Mouse (Mus musculus): ENCODE measurements around the gene Usp36. TPM values are rescaled to one million over a fixed set of nuclear protein-coding genes. Genes with fewer than 3 reads are reported as not detected.

Gene Usp36
- total RNA-seq, 1 experiment from 2014 or later, result 25.0 TPM

DNA sequence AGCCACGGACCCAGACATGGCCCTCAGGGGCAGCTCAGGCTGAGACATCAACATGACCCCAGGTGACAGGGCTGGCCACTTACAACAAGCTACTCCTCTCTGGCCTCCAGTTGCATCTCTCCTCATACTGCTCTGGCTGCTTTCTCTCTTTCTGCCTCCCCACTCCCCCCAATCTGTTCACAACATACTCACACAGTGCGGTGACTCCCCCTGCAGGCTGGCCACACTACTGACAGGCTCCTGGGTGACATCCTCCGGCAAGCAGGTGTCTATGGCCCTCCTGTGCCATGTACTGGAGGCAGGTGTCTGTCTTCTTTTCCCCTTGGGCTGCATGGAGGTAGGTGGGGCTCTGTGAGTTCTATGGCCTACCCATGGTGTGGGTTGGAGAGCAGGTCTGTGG, 7.9 kb upstream of the Usp36 start:
- DNase-seq, result no peak

DNA sequence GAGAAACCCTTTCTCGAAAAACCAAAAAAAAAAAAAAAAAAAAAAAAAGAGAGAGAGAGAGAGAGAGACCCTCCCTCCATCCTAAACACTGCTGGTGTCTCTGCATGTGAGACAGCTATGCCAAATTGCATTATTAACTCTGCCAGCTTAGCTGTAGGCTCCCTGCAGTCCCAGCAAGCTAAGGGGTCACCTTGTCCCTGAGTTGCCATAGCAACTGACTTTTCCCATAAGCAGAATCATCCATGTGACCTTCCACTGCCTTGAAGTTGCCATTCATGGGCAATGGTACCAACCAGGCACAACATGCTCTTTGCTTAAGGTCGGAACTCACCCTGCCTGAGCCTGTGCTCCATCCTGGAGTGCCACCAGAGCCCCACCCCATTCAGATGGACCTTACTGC, 5.0 kb upstream of the Usp36 start:
- DNase-seq, result no peak

DNA sequence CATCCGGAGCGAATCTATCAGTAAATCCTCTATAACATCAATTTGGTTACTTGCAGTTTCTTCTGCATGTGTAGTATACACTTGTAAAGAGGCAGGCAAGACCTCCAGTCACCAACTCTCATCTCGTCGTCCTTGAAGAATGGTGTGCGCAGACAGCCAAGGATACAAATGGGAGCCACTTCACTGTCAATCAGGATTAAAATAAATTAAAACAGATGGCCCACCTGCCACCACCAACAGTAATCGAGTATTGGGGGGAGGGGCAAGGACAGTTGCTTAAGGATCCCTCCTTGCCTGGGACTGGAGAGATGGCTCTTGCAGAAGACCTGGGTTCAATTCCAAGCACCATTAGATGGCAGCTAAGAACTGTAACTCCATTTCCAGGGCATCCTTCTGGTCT, 2.6 kb upstream of the Usp36 start:
- DNase-seq, result no peak

DNA sequence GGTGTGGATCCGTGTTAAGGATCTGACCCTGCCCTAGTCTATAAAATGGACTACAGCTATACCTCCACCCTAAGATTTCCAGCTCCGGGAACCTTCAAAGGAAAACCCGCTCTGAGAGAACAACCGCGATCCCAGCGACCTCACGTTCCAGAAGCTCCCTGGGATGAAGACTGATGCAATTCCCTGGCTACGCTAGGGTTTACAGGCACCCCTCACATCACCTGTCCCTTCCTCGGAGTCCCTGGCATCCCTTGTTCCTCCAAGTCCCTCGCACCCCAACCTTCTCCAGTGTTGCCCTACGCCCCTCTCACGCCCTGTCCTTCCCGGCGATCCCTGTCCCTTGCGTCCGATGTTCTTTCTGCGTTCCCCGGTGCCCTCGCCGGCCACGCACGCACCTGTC, 482 bp downstream of the Usp36 start:
- no peak for DNase-seq

DNA sequence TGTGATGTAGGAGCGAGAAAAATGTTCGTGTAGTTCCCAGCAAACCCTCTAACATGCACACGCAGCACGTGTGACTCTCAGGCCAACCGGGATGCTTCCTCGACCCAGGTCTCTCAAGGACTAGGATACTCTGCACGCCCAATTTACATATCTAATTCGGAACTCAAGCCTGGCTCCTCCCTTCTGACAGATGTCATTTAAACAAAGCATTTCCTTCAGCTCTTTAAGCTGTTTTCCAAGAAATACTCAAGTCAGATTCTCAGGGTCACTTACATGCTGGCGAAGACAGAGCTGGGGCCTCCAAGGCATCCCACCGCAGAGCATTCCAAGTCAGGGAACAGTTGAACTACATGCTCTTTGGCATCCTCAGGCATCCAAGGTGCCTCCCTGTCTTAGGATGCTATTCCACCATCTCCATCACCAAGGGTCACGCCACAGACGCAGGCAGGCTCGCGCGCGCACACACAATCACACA, 970 bp downstream of the Usp36 start:
- DNase-seq, result no peak

DNA sequence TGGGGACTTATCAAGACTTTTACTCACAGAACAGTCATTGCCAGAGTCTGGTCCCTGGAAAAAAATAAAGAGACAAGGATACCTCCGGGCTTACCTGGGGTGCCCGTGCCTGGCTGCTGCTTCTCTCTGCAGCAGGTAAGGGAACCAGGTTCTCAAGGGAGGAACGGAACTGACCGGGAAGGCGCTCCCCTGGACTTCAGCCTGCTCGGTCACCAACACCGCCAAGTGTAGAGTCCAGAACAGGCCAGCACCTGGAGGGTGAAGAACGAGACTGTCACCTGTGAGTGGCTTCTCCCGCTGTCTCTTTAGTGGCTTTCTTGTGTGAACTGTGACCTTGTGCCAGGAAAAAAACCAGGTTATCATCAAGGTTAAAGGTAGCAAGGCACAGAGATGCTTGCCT, 2.5 kb downstream of the Usp36 start:
- no peak for DNase-seq

DNA sequence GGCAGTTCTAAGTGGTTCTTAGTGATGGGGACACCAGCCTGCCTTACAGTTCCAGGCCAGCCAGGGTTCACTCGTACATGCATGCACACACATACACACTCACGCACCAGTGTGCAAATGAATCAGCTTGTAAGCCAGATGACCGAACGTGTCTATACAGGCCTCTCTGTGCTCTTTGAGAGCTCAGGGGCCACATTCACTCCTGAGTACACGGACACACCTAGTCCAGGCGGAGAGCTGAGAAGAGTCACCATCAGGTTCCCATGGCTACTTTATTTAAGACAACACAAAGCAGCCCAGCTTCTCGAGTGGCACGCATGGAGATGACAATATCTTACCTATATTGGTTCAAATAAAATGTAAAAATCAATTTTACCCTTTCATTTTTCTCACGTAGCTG, 3.6 kb downstream of the Usp36 start:
- DNase-seq, result no peak

DNA sequence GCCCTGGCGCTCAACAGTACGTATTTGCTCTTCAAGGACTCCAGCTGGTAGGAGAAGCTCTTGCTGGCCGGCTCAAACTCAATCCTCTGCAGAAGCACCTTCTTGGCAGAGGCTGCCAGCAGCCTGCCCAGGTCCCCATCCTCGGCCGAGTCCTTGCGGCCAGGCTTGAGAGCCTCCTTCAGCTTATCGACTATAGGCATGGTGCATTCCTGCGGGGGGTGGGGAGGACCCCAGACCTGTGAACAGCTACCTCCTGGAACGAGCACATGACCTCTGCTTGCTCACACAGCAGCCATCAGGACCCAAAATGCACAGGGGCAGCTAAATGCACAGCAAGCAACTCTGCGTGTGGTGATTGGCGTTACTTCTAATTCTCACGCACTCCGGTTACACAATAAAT, 4.3 kb downstream of the Usp36 start:
- no peak for DNase-seq

DNA sequence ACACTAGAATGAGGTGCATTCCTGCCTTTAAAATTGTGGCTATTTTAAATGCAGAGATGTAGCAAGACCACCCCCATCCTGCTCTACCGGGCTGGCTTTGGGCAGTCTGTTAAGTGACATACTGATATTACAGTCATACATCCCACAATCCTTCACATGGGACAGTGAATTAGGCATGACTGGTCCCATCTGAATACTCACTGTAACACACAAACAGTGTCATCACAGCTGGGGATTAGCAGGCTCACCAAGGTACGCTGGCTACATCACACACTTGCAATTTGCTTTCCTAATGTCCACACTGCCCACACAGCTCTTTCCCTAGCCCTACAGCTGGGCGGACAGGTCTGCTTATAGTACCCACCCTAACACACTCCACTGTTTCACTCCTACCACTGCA, 9.8 kb downstream of the Usp36 start:
- no peak for DNase-seq

DNA sequence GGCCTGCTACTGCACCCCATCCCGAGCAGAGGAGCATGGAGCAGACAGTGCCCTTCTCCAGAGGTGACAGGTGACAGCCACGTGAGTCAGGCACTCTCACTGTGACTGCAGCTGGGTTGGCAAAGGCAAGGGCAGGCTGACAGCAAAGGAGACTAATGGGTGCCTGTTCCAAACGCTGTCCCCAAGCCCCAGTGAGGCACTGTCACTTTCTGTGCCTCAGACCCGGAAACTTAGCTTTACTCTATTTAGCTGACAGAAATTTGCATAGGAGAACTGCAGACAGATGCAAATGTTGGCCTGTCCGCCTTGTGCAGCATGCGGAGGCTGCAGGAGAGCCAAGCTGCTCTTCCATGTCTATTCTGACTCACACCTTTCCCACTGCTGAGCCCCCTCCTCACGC, 13.7 kb downstream of the Usp36 start:
- DNase-seq, result no peak

DNA sequence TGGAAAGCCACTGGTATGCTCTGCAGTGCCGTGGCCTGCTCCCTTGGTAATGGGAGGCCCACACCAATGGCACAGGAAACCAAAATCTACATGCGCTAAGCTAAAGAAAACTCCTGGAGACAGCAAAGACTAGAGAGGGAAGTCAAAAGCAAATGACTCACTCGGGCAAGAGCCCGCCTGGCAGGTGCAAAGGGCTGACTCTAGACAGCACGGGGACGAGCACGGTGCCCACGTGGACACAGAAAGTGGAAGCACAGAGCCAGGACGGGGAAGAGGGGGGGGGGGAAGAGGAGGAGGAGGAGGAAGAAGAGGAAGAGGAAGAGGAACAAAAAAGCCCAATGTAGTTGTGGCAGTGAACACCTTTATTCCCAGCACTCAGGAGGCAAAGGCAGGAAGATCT, 15.0 kb downstream of the Usp36 start:
- DNase-seq, result no peak

DNA sequence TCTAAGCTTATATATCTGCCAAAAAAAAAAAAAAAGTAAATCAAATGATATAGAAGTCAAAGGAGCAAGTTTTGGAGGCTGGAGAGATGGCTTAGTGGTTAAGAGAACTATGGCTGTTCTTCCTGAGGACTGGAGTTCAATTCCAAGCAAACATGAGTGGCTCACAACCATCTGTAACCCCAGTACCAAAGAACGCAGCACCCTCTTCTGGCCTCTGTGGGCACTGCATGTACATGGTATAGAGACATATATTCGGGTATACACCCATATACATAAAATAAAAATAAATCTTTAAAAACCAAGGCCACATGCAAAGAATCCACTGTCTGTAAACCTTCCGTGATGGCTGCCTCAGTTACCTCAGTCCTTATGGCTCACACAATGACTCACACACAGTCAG, 20.2 kb downstream of the Usp36 start:
- peak; percentile 26 for DNase-seq

DNA sequence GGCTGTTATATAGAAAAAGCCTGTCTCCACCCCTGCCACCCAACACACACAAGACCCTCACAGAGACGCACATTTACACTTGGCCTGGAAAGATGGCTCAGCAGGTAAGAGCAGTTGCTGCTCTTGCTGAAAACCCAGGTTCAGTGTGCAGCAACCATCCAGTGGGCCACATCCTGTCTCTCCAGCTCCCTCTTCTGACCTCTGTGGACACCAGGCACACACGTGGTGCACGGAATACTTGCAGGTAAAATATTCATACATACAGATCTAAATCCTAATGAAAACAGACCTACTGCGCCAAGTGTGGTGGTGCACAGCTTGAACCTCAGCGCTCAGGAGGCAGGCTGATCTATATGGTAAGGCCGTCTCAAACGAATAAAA, 23.4 kb downstream of the Usp36 start:
- DNase-seq, result no peak

DNA sequence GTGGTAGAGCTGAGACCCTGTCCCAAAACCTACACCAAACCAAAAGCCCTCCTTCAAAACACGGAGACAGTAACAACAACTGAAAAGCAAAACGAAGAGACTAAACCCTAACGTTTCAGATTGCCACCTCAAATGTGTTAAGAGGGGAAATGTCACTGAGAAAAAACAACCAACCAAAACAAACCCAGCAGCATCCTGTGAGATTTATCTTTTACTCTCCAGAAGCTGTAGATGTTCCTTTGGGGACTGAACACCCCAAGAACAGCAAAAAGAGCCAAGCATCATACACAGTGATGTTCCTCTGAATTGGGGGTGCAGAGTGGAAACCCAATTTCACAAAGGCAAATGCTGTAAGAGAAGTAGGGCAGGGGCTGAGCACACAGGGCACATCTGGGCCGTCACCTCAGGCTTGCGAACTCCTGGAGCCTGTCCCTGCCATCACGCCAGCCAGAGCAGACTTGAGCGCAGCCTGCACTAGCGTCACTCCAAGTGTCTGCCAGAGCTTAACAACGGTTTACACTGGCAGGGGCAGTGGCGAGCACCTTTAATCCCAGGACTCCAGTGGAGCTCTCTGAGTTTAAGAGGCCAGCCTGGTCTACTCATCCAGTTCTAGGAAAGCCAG, 23.9 kb downstream of the Usp36 start:
- DNase-seq, result no peak

DNA sequence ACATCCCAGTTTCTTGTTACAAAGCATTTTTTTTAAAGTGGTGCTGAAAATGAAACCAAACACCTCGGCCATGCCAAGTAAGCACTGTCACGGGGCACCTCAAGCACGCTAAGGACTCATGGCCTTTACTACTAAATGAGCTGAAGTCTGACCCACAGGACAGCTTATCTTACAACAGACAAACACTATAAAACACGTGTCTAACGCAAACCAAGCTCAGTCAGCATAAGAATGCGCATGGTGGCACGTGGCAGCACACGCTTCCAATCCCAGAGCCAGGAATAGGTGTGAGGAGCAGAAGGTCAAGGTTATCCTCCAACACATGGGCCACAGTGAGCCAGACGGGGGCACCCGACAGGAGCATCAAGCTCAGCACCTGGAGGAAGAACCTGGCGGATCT, 24.4 kb downstream of the Usp36 start:
- DNase-seq, result peak; percentile 31

DNA sequence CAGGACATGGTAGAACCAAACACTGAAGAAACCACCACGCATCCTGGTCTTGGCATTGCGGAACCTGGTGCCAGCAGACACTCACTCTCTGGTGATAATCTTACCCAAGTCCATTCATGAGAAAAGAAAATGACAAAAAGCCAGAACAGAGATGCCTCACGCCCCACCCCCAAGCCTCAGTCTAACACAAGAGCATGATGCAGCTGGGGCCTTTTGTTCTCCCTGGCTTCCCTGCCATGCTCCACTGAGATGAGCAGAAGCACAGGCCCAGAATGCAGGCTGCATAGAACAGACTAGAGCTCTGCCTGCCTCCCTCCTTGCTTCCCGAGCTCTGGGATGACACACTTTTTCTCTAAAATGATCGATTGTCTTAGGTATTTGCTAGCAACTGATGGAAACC, 26.9 kb downstream of the Usp36 start:
- no peak for DNase-seq

DNA sequence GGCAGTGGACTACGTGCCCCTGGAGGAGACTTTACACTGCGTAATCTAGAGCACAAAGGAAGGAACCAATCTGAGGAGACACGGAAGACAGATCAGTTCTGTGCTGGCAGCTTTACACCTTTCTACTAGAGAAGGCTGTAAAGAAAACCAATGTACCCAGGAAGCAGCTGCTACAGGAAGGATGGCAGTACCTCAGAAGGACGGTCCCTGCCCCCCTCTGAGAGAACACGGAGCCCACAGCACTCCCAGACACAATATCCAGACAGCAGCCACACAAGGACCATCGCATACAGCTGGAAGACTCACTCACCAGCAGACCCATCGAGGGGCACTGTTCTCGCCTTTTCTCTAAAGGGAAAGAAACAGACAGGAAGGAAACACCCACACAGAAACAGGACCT, 30.0 kb downstream of the Usp36 start:
- DNase-seq, result no peak

DNA sequence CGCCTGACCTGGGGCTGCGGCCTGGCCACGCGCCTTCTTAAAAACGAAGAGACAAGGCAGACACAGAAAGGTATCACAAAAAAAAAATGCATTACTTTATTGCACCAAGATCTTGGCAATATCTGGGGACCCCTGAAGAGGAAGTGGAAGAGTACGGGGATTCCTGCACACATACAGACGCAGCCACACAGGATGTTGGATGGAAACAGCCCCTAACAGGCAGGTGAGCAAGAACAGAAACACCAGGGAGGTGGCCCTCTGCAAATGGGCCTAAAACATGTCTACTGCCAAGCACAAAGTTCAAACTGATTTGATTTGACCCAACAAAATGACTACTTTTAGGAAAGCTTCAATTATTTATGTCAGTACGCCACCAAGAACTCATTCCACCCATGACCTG, 30.5 kb downstream of the Usp36 start:
- DNase-seq, result no peak

DNA sequence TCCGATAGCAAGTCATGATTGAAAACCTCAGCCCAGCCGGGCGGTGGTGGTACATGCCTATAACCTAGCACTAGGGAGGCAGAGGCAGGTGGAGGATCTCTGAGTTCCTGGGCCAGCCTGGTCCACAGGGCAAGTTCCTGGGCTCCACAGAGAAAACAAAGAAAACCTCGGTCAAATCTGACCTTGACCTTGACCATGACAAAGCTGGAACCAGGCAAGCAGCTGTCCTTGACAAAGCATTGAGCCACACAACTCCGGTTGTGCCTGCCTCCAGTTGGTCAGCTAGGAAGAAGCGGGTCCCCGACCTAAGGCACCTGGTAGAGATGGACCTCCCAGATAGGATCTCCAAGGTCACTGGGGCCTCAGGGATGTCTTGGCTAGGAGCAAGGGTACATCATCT, 33.7 kb downstream of the Usp36 start:
- peak; percentile 34 for DNase-seq

DNA sequence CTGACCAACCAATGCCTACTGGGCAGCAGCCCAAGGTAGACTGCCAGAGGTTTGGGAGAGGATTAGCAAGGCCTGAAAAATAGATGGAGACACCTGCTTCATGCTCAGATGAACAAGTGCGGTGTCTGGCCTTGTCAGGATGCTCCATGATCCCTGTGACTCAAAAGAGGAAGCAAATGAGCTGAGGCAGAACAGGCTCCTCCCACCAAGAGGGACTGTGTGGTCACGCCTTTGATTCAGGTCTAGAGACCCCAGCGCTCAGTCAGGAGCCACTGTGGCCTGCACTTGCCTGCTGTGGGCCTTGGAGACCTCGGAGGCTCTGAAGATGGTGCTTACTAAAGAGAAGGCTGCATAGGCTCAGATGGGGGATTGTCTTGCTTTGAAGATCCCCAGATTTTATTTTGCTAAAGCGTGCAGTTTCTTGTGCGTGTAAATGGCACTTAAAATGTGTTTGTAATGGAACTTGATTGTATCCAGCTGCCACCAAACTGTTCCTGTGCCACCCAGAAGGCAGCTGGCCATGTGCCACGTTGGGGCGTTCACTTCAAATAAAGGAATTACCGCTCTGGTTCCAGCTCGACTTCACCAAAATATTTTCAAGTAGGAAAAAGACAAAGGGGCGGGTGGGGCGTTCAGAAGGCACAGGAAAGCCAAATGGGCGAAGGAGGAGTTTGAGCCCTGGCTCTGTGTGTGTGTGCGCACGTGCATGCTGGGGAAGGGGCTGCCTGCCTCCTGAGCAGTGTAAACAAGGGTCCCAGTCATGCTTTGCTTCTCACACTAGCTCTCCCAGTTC, 35.7 kb downstream of the Usp36 start:
- peak; percentile 64 for DNase-seq

DNA sequence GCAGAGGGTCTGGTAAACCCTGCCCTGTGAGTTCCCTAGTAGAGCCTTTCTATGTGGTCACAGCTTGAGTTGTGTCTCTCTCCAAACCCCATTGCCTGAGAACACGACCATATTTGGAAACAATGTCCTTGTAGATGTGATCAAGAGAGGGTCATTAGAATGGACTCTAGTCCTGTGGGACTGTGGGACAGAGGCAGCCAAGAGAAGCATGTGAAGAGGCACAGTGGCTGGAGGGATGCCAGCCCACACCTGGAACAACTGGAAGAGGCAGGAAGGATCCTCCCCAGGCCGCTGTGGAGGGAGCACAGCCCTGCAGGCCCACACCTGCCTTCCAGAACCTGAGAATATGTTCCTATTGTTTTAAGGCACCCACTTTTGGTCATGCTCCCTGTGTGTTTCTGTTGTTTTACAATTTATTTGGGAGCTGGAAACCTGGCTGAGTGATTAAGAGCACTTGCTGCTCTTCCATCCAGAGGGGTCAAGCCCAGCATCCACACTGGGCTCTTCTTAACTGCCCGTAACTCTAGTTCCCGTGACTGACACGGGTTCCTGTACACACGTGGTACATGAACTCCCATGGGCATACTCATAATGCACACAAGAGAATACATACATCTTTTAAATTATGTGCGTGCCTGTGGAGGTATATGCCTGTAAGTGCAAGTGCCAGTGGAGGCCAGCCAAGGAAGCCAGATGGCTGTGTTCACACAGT, 36.4 kb downstream of the Usp36 start:
- no peak for DNase-seq

DNA sequence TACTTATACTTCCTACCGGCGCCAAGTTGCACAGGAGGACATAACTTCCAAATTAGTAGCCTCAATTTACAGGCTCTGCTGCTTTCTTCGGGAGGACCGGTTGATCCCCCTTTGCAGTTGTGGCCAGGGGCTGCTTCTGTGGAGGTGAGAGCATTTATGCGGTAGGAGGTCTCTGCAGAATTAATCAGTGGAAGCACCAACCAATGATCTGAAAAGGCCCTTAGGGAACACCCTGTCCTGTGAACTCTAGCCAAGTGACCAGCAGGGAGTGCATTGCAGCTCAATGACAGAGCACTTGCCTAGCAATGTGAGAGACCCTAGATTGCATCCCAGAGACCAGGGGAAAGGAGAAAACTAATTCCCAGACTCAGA, 41.0 kb downstream of the Usp36 start:
- DNase-seq, result no peak

DNA sequence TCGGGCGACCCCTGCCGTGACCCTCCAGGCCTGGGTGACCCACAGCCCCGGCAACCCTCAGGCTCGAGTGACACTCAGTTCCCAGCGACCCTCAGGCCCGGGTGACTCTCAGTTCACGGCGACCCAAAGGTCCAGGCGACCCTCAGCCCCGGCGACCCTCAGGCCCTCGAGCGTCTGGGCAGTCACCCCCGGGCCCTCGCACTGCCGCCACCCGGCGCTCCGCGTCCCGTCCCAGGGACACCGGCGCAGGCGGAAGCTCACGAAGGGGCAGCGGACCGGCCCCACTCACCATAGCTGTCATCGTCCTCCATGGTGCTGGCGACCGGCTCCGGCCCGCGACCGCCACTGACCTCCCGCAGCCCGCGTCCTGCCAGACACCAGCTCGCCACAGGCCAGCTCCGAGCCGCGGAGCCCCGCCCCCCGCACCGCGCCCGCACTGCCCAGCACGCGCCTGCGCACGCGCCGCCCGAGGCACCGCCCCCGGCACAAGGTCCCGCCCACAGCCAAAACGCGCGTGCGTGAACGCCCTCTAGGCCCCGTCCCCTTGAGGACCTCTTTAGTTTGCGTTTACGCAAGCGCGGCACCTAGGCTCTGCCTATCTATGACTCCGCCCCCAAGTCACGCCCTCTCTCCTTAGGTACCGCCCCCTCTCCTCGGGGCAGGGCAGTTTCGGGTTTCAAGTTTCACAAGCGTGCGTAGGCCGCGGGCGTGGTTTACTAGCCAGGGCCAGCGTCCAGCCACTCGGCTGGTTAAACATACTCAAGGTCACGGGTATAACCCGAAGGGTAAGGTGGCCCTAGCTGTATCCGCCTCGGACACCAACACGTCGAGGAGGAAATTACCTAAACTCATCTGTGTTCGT, 41.7 kb downstream of the Usp36 start, which contains the start of gene Cyth1:
Cyth1 (minus strand) TSS at position 443 of the 862 bp plus-strand sequence.
- peak; percentile 100 for DNase-seq
